Mouse (Mus musculus): Measurements from ENCODE around the gene Rps2.

GRCm38 (mm10) chr17:24725637-24726390, 7.9 kb downstream of the Rps2 start:
- TF ChIP-seq KAT2A (conservative IDR thresholded peaks at IDR 0.05; ENCODE audit: low read depth, low read length) (no peak), HCFC1 (IDR thresholded peaks at IDR 0.05; ENCODE audit: low read depth, low read length) (no peak), GATA1 (IDR thresholded peaks at IDR 0.05; ENCODE audit: low read depth, low read length) (no peak), MYC (IDR thresholded peaks at IDR 0.05; ENCODE audit: low read depth, low read length) (no peak), BHLHE40 (IDR thresholded peaks at IDR 0.05; ENCODE audit: borderline replicate concordance, low read depth, low read length) (no peak), CTCF (IDR thresholded peaks at IDR 0.05 in 2 of 3, conservative IDR thresholded peaks at IDR 0.05 in 1 of 3; ENCODE audit: control insufficient read depth in 1 of 3, insufficient read depth in 1 of 3, low read depth in 2 of 3, low read length in 3 of 3, poor library complexity in 1 of 3, severe bottlenecking in 1 of 3) (peak in 2 of 3 experiments; percentile 11 to 28; a peak in 2 of 6 replicates), GABPA (IDR thresholded peaks at IDR 0.05; ENCODE audit: low read depth, low read length) (no peak), CHD2 (IDR thresholded peaks at IDR 0.05; ENCODE audit: low read length) (no peak), POLR2A (IDR thresholded peaks at IDR 0.05; ENCODE audit: control insufficient read depth in 1 of 2, insufficient read depth in 1 of 2, low read depth in 1 of 2, low read length in 2 of 2, poor library complexity in 1 of 2) (no peak), EP300 (IDR thresholded peaks at IDR 0.05; ENCODE audit: low read depth in 1 of 2, low read length in 2 of 2) (no peak), UBTF (IDR thresholded peaks at IDR 0.05; ENCODE audit: borderline replicate concordance, insufficient read depth, low read depth, low read length) (no peak)
